Mouse (Mus musculus) midbrain, embryonic 13.5 days (tissue): Measurements from ENCODE around the gene Pdcl. TPM values are rescaled to one million over a fixed set of nuclear protein-coding genes. Genes with fewer than 3 reads are reported as not detected.
A peak's percentile ranks its signal among the peaks of the same experiment; 100 is the strongest.

Experiments used
- ATAC-seq: fragments of 200-750 bp; cut with Nextera tagmentation; 2 replicates; pipeline ENCODE4 v1.8.0; 2017; ENCODE audit warnings: mild to moderate bottlenecking, moderate TSS enrichment, moderate library complexity
- H3K27ac ChIP-seq: fragments of 300-500 bp; sonication (generic); 2 replicates; pipeline ENCODE4 v1.5.1; 2015; ENCODE audit warnings: inconsistent platforms, mild to moderate bottlenecking, moderate library complexity
- H3K27me3 ChIP-seq: fragments of 300-500 bp; sonication (generic); 2 replicates; pipeline ENCODE4 v1.6.1; 2015; ENCODE audit warnings: mild to moderate bottlenecking, inconsistent platforms
- H3K36me3 ChIP-seq: fragments of 300-500 bp; sonication (generic); 2 replicates; pipeline ENCODE4 v1.6.1; 2015; ENCODE audit warnings: mild to moderate bottlenecking, inconsistent platforms
- H3K4me1 ChIP-seq: fragments of 300-500 bp; sonication (generic); replicated peaks from 2 replicates; pipeline ENCODE4 v1.6.1; 2015; ENCODE audit warnings: inconsistent platforms
- H3K4me2 ChIP-seq: fragments of 300-500 bp; sonication (generic); replicated peaks from 2 replicates; pipeline ENCODE4 v1.6.1; 2015; ENCODE audit warnings: moderate library complexity, mild to moderate bottlenecking, inconsistent platforms
- H3K4me3 ChIP-seq: fragments of 300-500 bp; sonication (generic); replicated peaks from 2 replicates; pipeline ENCODE4 v1.5.1; 2015; ENCODE audit warnings: mild to moderate bottlenecking, inconsistent platforms
- H3K9ac ChIP-seq: fragments of 300-500 bp; sonication (generic); replicated peaks from 2 replicates; pipeline ENCODE4 v1.6.1; 2015; ENCODE audit warnings: mild to moderate bottlenecking, inconsistent platforms
- H3K9me3 ChIP-seq: fragments of 300-500 bp; sonication (generic); 2 replicates; pipeline ENCODE4 v1.6.1; 2016; ENCODE audit warnings: mild to moderate bottlenecking, inconsistent platforms
- WGBS: fragments of 180-500 bp; shearing (Covaris S2); methylation state at CpG from one replicate; pipeline ENCODE4 v1.1.7; 2015; 5-methylcytosine and 5-hydroxymethylcytosine counted together
- polyA plus RNA-seq: library from polyadenylated mRNA; unstranded; fragments of >200 nt; fragmentation: Nextera tagmentation; extraction: Ambion mirVana; gene quantifications from 2 replicates; pipeline ENCODE4 v1.2.1, GENCODE M21; 2015

The Pdcl gene
- 73.4 and 84.9 TPM in 2 replicates for polyA plus RNA-seq

DNA sequence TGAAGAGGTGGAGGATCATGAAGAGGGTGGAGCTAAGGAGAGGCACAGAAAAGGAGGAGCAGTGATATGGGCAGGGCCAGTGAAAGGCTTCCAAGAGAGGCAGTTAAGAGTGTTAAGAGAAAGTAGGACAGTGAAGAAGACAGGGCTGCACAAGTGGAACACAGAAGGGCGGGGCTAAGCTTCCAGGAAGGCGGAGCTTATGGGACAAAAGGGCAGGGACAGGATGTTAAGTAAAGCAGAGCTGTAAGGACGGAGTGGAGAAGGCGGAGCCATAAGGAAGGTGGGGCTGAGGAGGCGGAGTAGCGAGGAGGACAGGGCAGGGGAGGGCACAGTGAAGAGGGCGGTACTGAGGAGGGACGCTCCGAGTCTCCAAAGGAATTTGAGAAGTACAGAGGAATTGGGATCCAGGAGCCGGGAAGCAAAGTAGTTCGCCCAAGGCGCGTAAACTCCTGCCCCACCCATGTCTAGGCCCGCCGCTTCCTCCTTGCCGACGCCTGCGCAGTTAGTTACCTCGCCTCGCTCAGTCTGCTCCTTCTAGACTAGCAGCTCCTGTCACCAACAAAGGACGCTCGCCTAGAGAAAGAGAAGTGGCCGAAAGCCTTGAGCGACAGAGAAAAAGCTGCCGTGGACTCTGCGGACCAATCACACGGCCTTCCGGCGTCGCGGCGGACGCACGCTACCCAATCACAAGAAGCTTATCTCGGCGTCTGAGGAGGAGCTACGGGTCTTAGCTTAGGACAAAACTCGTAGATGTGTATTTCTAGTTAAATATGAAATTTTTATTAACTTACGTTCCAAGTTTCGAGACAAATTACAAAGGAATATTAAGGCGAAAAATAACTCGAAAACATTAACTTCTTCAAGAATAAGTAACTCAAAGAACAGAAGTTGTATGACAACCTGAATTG, at the start of gene Pdcl:
Gene Pdcl, minus strand, starts transcription at position 700 of the 908 bp plus-strand sequence.
- peak within 1 kb of the TSS; percentile 75 for H3K9ac ChIP-seq

DNA sequence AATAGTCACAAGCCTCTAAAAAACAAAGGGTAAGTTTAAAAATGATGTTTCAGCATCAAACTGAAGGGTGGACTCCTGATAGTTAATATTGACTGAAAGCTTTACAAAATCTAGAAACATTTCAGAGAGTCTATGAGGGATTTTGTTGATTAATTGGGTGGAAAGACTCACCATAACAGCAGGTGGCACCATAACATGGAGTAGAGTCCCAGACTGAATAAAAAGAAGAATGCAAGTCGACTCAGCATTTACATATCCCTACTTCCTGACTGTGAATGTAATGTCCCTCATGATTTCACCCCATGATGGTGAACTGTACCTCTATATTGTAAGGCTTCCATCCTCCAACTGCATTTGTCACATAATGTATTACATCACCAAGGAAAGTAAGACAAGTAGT, 36.4 kb upstream of the Pdcl start:
- H3K27me3 ChIP-seq, result no peaks in the 10 kb centered on the region
- H3K9me3 ChIP-seq, result no peaks in the 10 kb centered on the region
- H3K9ac ChIP-seq, result no peak overlapping the region

More for the DNA sequence above, at the start of gene Pdcl:
- WGBS, result under 1% methylated on average over 42 of the region's 42 CpGs
- H3K27ac ChIP-seq, result peak within 1 kb of the TSS; percentile 89
- H3K4me1 ChIP-seq, result peaks cover 16% of the 10 kb centered on the region
- peak; percentile 98 for ATAC-seq
- peaks cover 28% of the 10 kb centered on the region for H3K36me3 ChIP-seq
- H3K27me3 ChIP-seq, result no peaks in the 10 kb centered on the region
- peak within 1 kb of the TSS; percentile 82 for H3K4me2 ChIP-seq
- H3K9me3 ChIP-seq, result no peaks in the 10 kb centered on the region
- peak within 1 kb of the TSS; percentile 68 for H3K4me3 ChIP-seq

DNA sequence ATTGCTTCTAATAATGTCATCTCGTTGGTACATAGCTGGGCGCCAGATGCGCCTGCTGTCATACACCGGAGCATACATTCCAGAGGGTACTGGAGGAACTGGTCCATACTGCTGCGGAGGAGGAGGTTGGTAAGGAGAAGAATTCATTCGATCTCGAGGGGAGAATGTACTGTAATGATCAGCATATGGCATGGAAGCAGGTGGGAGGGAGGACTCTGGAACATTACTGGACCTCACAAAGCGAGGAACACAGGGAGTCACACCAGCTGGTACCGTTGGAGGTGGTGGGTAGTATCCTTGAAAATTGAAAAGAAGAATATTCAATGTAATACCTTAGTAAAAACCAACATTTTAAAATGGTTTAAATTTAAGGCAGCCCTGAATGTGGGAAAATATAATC, 23.8 kb upstream of the Pdcl start:
- Histone ChIP-seq H3K4me1 (no peaks in the 10 kb centered on the region), H3K4me3 (no peak overlapping the region), H3K27ac (no peak overlapping the region), H3K27me3 (no peaks in the 10 kb centered on the region), H3K9me3 (no peaks in the 10 kb centered on the region), H3K4me2 (no peak overlapping the region), H3K36me3 (peaks cover 36% of the 10 kb centered on the region), H3K9ac (no peak overlapping the region)
- 95% methylated on average over 9 of the region's 9 CpGs for WGBS
- ATAC-seq, result no peak

More for the DNA sequence above, 36.4 kb upstream of the Pdcl start:
- no peaks in the 10 kb centered on the region for H3K4me1 ChIP-seq
- no peak for ATAC-seq
- 61% methylated on average over 1 of the region's 1 CpGs for WGBS
- H3K4me3 ChIP-seq, result no peak overlapping the region
- peaks cover 42% of the 10 kb centered on the region for H3K36me3 ChIP-seq
- no peak overlapping the region for H3K27ac ChIP-seq
- no peak overlapping the region for H3K4me2 ChIP-seq

DNA sequence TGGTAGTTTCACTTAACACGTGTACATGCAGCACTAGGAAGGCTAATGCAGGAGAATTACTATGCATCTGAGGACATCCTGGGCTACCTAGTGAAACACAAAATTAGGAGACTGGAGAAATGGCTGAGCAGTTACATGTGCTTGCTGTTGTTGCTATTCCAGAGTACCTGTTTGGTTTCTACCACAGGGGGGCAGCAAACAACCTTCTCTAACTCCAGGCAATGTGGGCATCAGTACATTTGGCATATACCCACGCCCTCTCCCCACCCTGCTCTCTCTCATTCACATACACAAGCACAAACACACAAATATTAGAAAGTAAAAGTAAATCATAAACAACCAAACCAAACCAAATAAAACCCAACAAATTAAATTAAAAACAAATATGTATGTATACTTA, 21.1 kb upstream of the Pdcl start:
- Histone ChIP-seq H3K4me1 (no peaks in the 10 kb centered on the region), H3K27me3 (no peaks in the 10 kb centered on the region), H3K9ac (no peak overlapping the region), H3K36me3 (peaks cover 46% of the 10 kb centered on the region), H3K9me3 (no peaks in the 10 kb centered on the region), H3K4me2 (no peak overlapping the region), H3K27ac (no peak overlapping the region), H3K4me3 (no peak overlapping the region)
- 59% methylated on average over 2 of the region's 2 CpGs for WGBS
- peak; percentile 55; the same call in 1 of the 2 replicates for ATAC-seq

DNA sequence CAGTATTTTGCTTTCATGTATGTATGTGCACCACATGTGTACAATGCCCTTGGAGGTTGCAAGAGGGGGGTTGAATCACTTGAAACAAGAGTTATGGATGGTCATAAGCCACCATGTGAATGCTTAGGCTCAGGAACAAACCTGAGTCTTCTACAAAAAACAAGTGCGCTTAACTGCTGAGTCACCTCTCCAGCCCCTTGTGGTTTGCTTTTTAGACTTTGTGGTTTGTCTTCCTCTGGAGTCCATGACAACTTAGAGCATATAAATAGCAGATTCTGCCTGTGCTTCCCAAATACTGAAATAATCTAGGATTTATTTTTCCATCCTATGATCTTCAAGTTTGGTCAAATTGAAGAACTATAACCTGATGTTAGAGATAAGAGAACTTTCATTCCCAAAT, 16.9 kb upstream of the Pdcl start:
- WGBS, result 100% methylated on average over 1 of the region's 1 CpGs
- peaks cover 29% of the 10 kb centered on the region for H3K36me3 ChIP-seq

DNA sequence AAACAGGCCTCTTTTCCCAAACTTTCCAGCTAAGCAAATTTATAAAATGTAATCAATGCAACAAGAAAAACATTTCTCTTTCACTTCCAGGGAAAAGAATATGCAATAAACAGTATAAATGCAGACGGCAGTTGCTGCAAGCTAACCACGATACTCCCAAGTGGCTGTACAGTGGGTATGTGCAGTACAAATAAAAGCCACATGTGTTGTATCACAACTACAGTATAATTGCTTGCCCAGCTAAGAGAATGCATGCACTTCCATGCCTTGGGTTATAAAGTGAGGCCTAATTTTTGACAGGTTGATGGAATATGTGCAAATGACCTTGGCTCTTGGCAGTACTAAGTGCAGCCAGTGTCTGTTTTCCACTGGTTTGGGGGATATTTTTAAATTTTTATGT, 11.5 kb upstream of the Pdcl start:
- Histone ChIP-seq H3K4me3 (no peak overlapping the region), H3K36me3 (peaks cover 6% of the 10 kb centered on the region), H3K27ac (no peak overlapping the region), H3K4me2 (no peak overlapping the region), H3K9ac (no peak overlapping the region), H3K9me3 (no peaks in the 10 kb centered on the region), H3K27me3 (no peaks in the 10 kb centered on the region), H3K4me1 (no peaks in the 10 kb centered on the region)
- WGBS, result 92% methylated on average over 2 of the region's 2 CpGs
- no peak for ATAC-seq

More for the DNA sequence above, 16.9 kb upstream of the Pdcl start:
- Histone ChIP-seq H3K9me3 (no peaks in the 10 kb centered on the region), H3K27me3 (no peaks in the 10 kb centered on the region), H3K4me2 (no peak overlapping the region), H3K4me1 (no peaks in the 10 kb centered on the region), H3K4me3 (no peak overlapping the region), H3K27ac (no peak overlapping the region), H3K9ac (no peak overlapping the region)
- no peak for ATAC-seq

DNA sequence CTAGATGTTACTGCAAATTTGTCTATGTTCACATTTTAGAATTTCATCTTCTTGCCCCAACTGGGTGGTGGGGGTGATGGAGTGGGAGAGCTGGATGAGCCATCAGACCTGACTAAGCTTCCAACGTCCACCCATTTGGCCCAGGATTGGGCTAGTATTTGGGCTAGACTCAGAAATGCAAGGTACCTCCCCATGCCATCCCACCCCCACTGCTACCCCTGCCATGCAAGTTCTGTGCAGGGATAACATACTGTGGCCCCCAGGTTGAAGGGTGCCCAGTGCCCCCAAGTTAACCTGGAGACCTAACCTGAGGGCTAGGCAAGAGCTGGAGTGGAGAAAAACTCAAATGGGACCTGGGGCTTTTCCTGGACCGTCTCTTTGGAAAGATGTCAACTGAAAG, 776 bp upstream of the Pdcl start:
- H3K36me3 ChIP-seq, result peaks cover 18% of the 10 kb centered on the region
- no peak overlapping the region for H3K27ac ChIP-seq
- H3K27me3 ChIP-seq, result no peaks in the 10 kb centered on the region
- WGBS, result 95% methylated on average over 2 of the region's 2 CpGs
- H3K9ac ChIP-seq, result no peak overlapping the region
- peak overlapping the region; percentile 6; the same call in 1 of the 2 replicates for H3K4me2 ChIP-seq
- no peak overlapping the region for H3K4me3 ChIP-seq
- H3K4me1 ChIP-seq, result peaks cover 16% of the 10 kb centered on the region
- ATAC-seq, result no peak
- no peaks in the 10 kb centered on the region for H3K9me3 ChIP-seq

DNA sequence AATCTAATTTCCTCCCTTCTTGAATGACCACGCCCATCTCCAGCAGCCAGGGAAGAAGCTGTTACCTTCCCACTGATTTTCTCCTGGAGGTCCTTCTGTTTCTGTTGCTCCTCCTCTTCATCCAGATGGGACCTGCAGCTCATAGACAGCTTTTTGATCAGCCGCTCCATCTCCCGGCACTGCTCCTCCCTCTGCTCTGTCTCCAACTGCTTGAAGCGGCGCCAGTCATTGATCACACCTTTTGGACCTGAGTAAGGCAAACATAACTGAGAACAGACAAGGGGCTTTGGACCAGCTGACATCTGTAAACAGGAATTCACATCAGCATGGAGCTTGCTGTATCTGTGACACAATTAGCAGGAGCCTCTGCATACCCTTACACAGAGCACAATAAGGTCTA, 3.6 kb downstream of the Pdcl start:
- WGBS, result 96% methylated on average over 5 of the region's 5 CpGs
- H3K9me3 ChIP-seq, result no peaks in the 10 kb centered on the region
- H3K9ac ChIP-seq, result no peak overlapping the region
- H3K27me3 ChIP-seq, result no peaks in the 10 kb centered on the region
- no peak overlapping the region for H3K4me2 ChIP-seq
- H3K36me3 ChIP-seq, result peaks cover 58% of the 10 kb centered on the region
- H3K4me3 ChIP-seq, result no peak overlapping the region
- H3K4me1 ChIP-seq, result peaks cover 16% of the 10 kb centered on the region
- ATAC-seq, result no peak
- no peak overlapping the region for H3K27ac ChIP-seq

DNA sequence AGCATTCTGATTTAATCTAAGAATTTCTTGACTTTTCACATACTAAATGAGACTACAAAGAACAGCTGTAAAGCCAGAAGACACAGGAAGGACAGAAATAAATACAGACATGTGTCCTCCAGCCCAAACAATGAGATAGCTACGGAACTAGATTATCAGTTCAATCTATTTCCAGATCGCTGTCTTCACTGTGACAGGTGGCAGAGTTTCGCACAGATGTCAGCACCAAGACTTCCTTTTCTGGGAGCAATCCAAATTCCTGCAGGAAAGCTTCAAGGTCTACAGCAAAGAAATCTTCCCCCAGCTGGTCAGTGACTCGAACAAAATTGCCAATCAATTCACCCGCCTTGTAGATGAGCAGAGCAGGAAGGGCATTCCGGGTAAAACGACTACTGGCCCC, 7.5 kb downstream of the Pdcl start:
- Histone ChIP-seq H3K9me3 (no peaks in the 10 kb centered on the region), H3K27me3 (no peaks in the 10 kb centered on the region), H3K36me3 (peaks cover 62% of the 10 kb centered on the region), H3K4me1 (no peaks in the 10 kb centered on the region), H3K4me3 (no peak overlapping the region), H3K27ac (no peak overlapping the region), H3K9ac (no peak overlapping the region), H3K4me2 (no peak overlapping the region)
- WGBS, result 93% methylated on average over 7 of the region's 7 CpGs
- ATAC-seq, result no peak

DNA sequence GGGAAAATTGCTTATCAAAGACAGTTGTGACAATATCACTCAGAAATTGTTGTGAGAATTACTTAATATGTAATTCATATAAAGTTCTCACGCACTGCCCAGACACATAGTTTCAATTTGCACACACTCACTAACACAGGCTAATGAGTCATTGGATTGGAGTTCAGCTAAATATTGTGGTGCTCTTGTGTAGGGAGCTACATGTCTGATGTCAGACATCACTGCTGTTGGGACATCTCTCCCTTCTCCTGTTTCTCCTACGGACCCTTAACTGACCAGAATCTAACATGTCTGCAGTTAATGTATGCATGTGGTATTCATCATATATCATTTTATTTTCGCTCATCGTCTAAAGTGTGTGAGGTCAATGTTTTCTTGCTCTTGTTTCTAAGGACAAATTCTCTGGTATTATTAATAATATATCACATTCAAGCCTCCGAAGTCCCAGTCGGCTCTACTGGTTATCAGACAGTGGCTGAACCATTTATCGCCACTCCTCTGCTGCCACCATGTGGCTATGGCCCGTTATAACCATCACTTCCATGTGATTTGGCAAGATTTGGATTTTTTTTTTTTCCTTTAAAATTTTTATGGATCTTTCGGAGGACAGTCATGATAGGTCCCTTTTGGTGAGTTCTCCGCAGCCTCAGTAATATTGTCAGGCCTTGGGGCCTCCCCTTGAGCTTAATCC, 20.5 kb downstream of the Pdcl start:
- Histone ChIP-seq H3K9ac (no peak overlapping the region), H3K4me3 (no peak overlapping the region), H3K4me2 (no peak overlapping the region), H3K27ac (no peak overlapping the region), H3K36me3 (no peaks in the 10 kb centered on the region), H3K9me3 (no peaks in the 10 kb centered on the region), H3K4me1 (no peaks in the 10 kb centered on the region), H3K27me3 (no peaks in the 10 kb centered on the region)
- WGBS, result 65% methylated on average over 10 of the region's 10 CpGs
- peak; percentile 43; the same call in 1 of the 2 replicates for ATAC-seq

DNA sequence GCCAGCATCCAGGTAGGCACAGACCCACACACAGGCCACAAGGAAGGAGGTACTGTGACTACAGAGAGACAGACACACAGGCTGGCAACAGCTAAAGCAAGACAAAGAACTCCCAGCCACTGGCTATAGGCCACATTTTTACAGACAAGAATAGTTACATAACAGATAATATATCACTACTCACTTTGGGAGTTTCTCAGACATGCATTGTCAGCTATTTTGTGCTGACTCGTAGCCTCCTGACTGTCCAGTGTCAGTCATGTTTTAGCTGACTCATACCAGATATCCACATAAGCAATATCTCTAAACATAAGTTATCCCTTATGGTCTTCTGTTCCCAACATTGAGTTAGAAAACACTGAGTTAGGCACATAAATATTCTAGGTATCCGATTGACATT, 25.8 kb downstream of the Pdcl start:
- no peaks in the 10 kb centered on the region for H3K4me1 ChIP-seq
- no peaks in the 10 kb centered on the region for H3K36me3 ChIP-seq
- 83% methylated on average over 2 of the region's 2 CpGs for WGBS
- no peak overlapping the region for H3K27ac ChIP-seq
- H3K27me3 ChIP-seq, result no peaks in the 10 kb centered on the region
- no peak overlapping the region for H3K4me3 ChIP-seq
- H3K9ac ChIP-seq, result no peak overlapping the region
- no peak for ATAC-seq
- no peak overlapping the region for H3K4me2 ChIP-seq
- H3K9me3 ChIP-seq, result no peaks in the 10 kb centered on the region

DNA sequence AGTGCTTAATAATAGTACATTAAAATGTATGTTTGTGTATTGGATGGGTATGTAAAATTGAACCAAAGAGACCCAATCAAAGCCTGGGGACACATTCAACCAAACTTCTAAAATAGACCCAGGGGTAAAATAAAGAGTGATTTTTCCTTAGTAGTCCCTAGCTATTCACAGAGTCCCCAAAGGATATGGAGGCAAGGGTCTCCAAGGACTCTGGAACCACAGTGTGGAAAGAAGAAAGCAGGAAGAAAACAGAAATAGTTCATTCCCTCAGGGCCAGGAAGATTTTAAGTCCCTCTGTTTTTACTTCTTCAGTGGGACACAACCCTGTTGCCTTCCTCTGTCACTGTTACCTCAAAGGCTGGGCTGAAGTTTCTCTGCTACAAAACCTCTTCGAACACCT, 32.9 kb downstream of the Pdcl start, which contains the start of gene Olfr368:
Gene Olfr368, plus strand, starts transcription at position 301 of the 400 bp plus-strand sequence.
- Histone ChIP-seq H3K4me1 (no peaks in the 10 kb centered on the region), H3K4me2 (no peak within 1 kb of the TSS), H3K9me3 (no peaks in the 10 kb centered on the region), H3K27ac (no peak within 1 kb of the TSS), H3K9ac (no peak within 1 kb of the TSS), H3K27me3 (no peaks in the 10 kb centered on the region), H3K36me3 (no peaks in the 10 kb centered on the region), H3K4me3 (no peak within 1 kb of the TSS)
- ATAC-seq, result no peak
- WGBS, result 100% methylated on average over 1 of the region's 1 CpGs
